Mouse (Mus musculus) thymus, adult 2 months (tissue): ENCODE data around the gene Selenon. TPM values are rescaled to one million over a fixed set of nuclear protein-coding genes. Genes with fewer than 3 reads are reported as not detected.

ENCODE experiments used
- DNase-seq: peaks from one replicate; pipeline ENCODE4 v3.0.0; 2021
- H3K27ac ChIP-seq: fragments of 200-500 bp; 2 replicates; pipeline ENCODE4 v1.5.1; 2012; ENCODE audit warnings: low read length, control low read depth; ENCODE audit not compliant: control insufficient read depth, insufficient read depth
- H3K27me3 ChIP-seq: fragments of 200-500 bp; 2 replicates; pipeline ENCODE4 v1.6.1; 2012; ENCODE audit warnings: mild to moderate bottlenecking, low read length, moderate library complexity, mixed read lengths; ENCODE audit not compliant: control insufficient read depth, insufficient read depth
- H3K36me3 ChIP-seq: fragments of 200-500 bp; 2 replicates; pipeline ENCODE4 v1.6.1; 2012; ENCODE audit warnings: mild to moderate bottlenecking, low read length, moderate library complexity; ENCODE audit not compliant: control insufficient read depth, insufficient read depth
- H3K4me1 ChIP-seq: fragments of 200-500 bp; replicated peaks from 2 replicates; pipeline ENCODE4 v1.6.1; 2012; ENCODE audit warnings: low read length; ENCODE audit not compliant: control insufficient read depth, insufficient read depth
- H3K4me3 ChIP-seq: fragments of 200-500 bp; 2 replicates; pipeline ENCODE4 v1.5.1; 2012; ENCODE audit warnings: mild to moderate bottlenecking, low read length, control low read depth, moderate library complexity; ENCODE audit not compliant: control insufficient read depth, insufficient read depth
- CTCF ChIP-seq: fragments of 200-500 bp; IDR thresholded peaks from 2 replicates; pipeline ENCODE4 v1.5.1; 2012; ENCODE audit warnings: mild to moderate bottlenecking, control low read depth, low read length, moderate library complexity, borderline replicate concordance; ENCODE audit not compliant: control insufficient read depth, poor library complexity, insufficient read depth; ENCODE audit errors: extremely low read depth
- POLR2A ChIP-seq: fragments of 200-500 bp; IDR thresholded peaks from 2 replicates; pipeline ENCODE4 v1.6.1; 2012; ENCODE audit warnings: mild to moderate bottlenecking, low read length, control low read depth, moderate library complexity; ENCODE audit not compliant: control insufficient read depth, poor library complexity, insufficient read depth; ENCODE audit errors: extremely low read depth
- WGBS: fragments of 180-500 bp; shearing (Covaris S2); methylation state at CpG from one replicate; pipeline ENCODE4 v1.1.7; 2018; 5-methylcytosine and 5-hydroxymethylcytosine counted together
- polyA plus RNA-seq: library from polyadenylated mRNA; depleted of rRNA; stranded (reverse); fragments of >200 nt; gene quantifications from 2 replicates; pipeline ENCODE4 v1.2.3, GENCODE M21; 2012

The Selenon gene
- polyA plus RNA-seq, 1 experiment: 9.1 TPM

DNA sequence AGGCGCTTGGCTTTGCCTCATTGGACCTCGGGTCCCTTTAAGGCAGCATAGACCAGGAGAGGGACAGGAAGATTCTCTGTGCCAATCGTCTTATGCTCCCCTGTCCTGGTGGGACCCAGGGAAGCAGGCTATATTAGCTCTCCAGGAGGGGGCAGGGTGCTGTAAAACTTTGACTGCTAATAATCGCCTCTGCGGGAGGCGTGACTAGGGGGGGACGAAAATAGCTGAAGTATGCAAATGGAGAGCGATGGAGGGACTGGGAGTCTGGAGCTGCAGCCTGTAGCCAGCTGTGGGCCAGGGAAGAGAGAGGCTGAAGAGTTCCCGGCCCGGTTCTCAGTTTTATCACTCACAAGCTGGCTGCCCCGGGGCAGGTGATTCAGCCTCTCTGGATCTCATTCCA is 27.2 kb upstream of the Selenon start:
- TF ChIP-seq POLR2A (no peak), CTCF (no peak)
- H3K27ac ChIP-seq: no peak overlapping the region
- H3K4me3 ChIP-seq: no peak overlapping the region
- no peak for DNase-seq
- H3K36me3 ChIP-seq: no peaks in the 10 kb centered on the region
- WGBS: 83% methylated on average over 11 of the region's 11 CpGs
- no peaks in the 10 kb centered on the region for H3K4me1 ChIP-seq
- no peaks in the 10 kb centered on the region for H3K27me3 ChIP-seq

DNA sequence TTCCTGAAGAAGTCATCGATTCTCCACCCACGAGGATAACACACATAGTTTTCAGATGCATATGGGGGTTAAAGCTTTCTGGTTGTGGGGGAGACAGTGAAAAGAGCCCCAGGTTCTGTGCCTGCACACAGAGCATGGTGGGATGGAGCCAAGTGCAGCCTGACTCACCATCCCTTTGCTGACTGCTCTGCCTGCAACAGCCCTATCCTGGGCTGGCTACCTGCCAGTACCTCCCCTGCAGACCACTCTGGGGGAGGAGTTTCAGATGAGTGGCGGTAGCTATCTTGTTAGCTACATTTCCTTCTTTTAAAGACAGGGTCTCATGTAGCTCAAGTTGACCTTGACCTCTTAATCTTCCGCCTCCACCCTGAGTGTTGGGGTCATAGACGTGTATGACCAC is 26.4 kb upstream of the Selenon start:
- H3K4me3 ChIP-seq: no peak overlapping the region
- H3K36me3 ChIP-seq: no peaks in the 10 kb centered on the region
- no peak overlapping the region for H3K27ac ChIP-seq
- no peak for DNase-seq
- no peaks in the 10 kb centered on the region for H3K27me3 ChIP-seq
- TF ChIP-seq POLR2A (no peak), CTCF (no peak)
- 78% methylated on average over 5 of the region's 5 CpGs for WGBS
- no peaks in the 10 kb centered on the region for H3K4me1 ChIP-seq

DNA sequence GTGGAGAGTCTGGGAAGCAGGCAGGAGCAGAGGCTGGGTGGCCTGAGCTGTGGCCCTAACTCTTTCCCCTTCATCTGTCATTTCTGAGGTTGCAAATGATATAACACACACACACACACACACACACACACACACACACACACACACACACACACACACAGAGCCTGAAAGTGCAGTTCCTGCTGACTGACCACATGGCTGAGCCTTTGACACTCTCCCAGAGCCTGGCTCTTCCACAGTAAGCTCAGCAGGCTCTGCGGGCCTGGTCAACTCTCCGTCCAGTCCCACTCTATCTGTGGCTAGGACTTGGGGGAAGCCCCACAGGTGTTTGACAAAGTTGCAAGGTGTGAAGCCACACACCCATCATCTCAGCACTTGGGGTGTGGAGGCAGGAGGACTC is 25.3 kb upstream of the Selenon start:
- WGBS: 94% methylated on average over 2 of the region's 2 CpGs
- no peaks in the 10 kb centered on the region for H3K4me1 ChIP-seq
- TF ChIP-seq POLR2A (no peak), CTCF (no peak)
- no peak overlapping the region for H3K27ac ChIP-seq
- no peak overlapping the region for H3K4me3 ChIP-seq
- H3K36me3 ChIP-seq: no peaks in the 10 kb centered on the region
- H3K27me3 ChIP-seq: no peaks in the 10 kb centered on the region
- no peak for DNase-seq

DNA sequence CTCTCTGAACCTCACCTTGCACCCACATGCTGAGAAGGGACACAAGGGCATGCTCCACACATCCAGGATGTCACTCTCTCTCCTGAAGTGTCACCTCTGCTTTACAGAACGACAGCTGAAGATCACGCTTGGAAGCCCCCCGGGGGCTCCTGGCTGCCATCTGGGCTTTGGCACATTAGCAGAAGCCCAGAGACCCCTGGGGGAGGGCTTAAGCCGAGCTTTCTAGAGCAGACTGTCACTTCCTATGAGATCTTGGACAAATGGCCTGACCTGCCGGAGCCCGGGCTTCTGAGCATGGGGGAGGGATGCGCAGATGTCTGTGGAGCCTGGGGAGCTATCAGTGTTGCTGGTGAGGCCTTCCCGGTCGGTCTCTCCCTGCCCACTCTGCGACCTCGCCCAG is 23.5 kb upstream of the Selenon start:
- no peaks in the 10 kb centered on the region for H3K36me3 ChIP-seq
- no peaks in the 10 kb centered on the region for H3K4me1 ChIP-seq
- DNase-seq: no peak
- WGBS: 94% methylated on average over 11 of the region's 11 CpGs
- TF ChIP-seq CTCF: no peak
- TF ChIP-seq POLR2A: no peak
- no peaks in the 10 kb centered on the region for H3K27me3 ChIP-seq
- no peak overlapping the region for H3K4me3 ChIP-seq
- H3K27ac ChIP-seq: no peak overlapping the region

DNA sequence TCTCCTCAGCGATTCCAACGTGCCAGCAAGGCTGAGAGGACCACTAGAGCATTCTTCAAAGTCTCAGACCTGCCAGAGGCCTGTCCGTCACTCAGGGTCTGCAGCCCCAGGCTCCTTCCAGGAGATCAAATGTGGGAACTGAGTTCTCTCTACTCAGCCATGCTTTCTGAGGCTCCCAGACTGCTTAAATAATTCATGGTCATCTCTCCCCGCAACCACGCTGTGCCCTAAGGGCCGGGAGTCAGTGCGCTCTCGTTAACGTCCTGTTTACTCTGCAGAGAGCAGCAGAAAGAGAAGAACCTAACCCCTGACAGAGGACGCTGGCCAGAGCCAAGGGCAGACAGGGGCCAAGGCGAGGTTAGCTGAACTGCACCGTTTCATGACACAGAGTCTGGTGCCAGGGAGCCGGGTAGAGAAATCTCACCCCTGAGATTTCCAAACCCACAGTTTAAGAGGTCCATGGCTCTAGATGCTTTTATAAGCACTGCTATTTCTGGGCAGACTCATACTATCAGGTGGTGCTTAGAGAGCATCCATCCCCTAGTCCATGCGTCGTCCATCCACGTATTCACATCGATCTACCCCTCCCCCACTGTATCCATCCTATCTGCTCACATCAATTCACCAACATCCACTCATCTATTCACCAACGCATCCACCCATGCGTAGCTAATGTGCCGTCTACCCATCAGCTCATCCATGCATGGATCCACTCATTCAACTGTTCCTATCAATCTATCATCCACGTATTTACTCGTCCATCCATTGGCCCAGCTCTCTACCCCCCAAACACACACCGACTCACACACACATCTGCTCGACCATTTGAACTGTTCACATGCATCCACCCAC is 20.7 kb upstream of the Selenon start:
- TF ChIP-seq POLR2A (no peak), CTCF (no peak)
- no peaks in the 10 kb centered on the region for H3K27me3 ChIP-seq
- no peaks in the 10 kb centered on the region for H3K4me1 ChIP-seq
- H3K36me3 ChIP-seq: no peaks in the 10 kb centered on the region
- H3K27ac ChIP-seq: no peak overlapping the region
- DNase-seq: no peak
- H3K4me3 ChIP-seq: no peak overlapping the region
- WGBS: 94% methylated on average over 24 of the region's 24 CpGs

DNA sequence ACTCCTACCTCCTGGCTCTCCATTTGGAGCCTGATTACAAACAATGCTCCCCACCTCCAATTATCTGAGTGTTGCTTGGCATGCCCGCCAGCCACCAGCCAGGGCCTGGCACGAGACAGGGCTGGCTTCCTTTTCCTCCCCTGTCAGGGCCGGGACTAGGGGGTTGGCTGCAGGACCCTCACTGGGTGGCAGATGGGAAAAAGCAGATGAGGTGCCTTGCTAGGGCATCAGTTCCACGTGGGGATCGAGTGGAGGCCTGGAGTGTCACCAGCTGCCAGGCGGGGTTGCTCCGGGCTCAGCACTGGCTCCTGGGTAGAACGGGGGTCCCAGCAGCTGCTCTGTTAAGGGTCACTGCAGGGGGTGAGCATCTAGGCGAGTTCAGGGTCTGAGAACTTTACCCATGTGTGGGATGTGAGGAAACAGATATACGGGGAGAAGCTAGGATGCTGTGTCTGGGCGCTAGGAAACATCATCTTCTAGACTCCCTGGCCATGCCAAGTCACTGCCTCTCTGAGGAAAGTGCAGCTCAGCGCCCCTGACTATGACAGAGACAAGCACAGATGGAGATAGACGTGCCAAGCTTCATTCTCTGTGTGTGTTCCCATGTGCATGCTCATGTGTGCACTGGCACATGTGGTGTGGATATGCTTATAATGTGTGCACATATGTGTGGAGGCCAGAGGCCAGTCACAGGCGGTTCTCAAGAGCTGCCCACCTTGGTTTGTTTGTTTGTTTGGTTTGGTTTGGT is 18.9 kb upstream of the Selenon start:
- H3K4me1 ChIP-seq: no peaks in the 10 kb centered on the region
- no peaks in the 10 kb centered on the region for H3K36me3 ChIP-seq
- no peak overlapping the region for H3K4me3 ChIP-seq
- no peak overlapping the region for H3K27ac ChIP-seq
- WGBS: 91% methylated on average over 14 of the region's 14 CpGs
- no peaks in the 10 kb centered on the region for H3K27me3 ChIP-seq
- TF ChIP-seq CTCF (no peak), POLR2A (no peak)
- DNase-seq: no peak
